ENCODE assay signal across 17 mouse cellular contexts in the genomic region with DNA sequence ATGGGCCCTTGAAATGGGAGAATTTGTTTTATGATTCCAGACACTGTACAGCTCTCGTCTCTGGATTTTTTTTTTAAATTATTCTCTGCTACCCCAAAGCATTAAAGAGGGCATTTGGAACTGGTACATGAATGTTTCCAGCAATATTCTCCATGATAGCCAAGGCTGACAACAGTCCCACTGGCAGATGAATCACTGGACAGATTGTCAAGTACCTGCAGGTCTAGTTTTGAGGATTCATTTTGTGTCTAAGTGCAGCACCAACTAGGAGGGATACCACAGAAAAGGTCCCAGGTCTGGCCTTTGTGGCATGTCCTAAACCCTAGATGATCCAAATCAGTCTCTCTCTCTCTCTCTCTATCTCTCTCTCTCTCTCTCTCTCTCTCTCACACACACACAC.
"Had no signal": no experiment of that assay in that cellular context is flagged by ENCODE, and none has a peak within 500 bp of the region (broad histone marks: within the 10 kb centered on the region; RNA-seq: fewer than 3 reads in every experiment).

No protein-coding gene starts in this region.

- H3K27me3 ChIP-seq: neural tube, embryonic 12.5 days; neural tube, embryonic 13.5 days; neural tube, embryonic 15.5 days; stomach, embryonic 15.5 days had no signal

- H3K27ac ChIP-seq: neural tube, embryonic 12.5 days; neural tube, embryonic 13.5 days; neural tube, embryonic 15.5 days; stomach, embryonic 15.5 days; stomach, postnatal 0 days had no signal

- H3K4me3 ChIP-seq: neural tube, embryonic 12.5 days; neural tube, embryonic 13.5 days; neural tube, embryonic 15.5 days; stomach, embryonic 15.5 days had no signal

- DNase-seq: retina, postnatal 1 day; right cerebral cortex, adult 18-20 months; right cerebral cortex, postnatal 14 days; right cerebral cortex, postnatal 25 days; right cerebral cortex, postnatal 4 days; spleen, adult 18-20 months; thymus, adult 18-20 months; thymus, adult 2 months; thymus, postnatal 14 days; thymus, postnatal 25 days; thymus, postnatal 36 days; thymus, postnatal 4 days had no signal
